Mouse (Mus musculus) neural tube, embryonic 15.5 days (tissue): Measurements from ENCODE around the gene Ap4e1. TPM values are rescaled to one million over a fixed set of nuclear protein-coding genes. Genes with fewer than 3 reads are reported as not detected.

Experiments
- ATAC-seq: fragments of 200-750 bp; cut with Nextera tagmentation; 2 replicates; pipeline ENCODE4 v1.8.0; 2017; ENCODE audit warnings: mild to moderate bottlenecking, moderate TSS enrichment, moderate library complexity; ENCODE audit not compliant: low FRiP score
- H3K27ac ChIP-seq: fragments of 300-500 bp; sonication (generic); replicated peaks from 2 replicates; pipeline ENCODE4 v1.5.1; 2015; ENCODE audit warnings: mild to moderate bottlenecking, inconsistent platforms
- H3K27me3 ChIP-seq: fragments of 300-500 bp; sonication (generic); replicated peaks from 2 replicates; pipeline ENCODE4 v1.6.1; 2015; ENCODE audit warnings: inconsistent platforms
- H3K36me3 ChIP-seq: fragments of 300-500 bp; sonication (generic); 2 replicates; pipeline ENCODE4 v1.6.1; 2015; ENCODE audit warnings: inconsistent platforms
- H3K4me1 ChIP-seq: fragments of 300-500 bp; sonication (generic); 2 replicates; pipeline ENCODE4 v1.6.1; 2015; ENCODE audit warnings: inconsistent platforms
- H3K4me2 ChIP-seq: fragments of 300-500 bp; sonication (generic); 2 replicates; pipeline ENCODE4 v1.6.1; 2015; ENCODE audit warnings: inconsistent platforms, mild to moderate bottlenecking, moderate library complexity
- H3K4me3 ChIP-seq: fragments of 300-500 bp; sonication (generic); replicated peaks from 2 replicates; pipeline ENCODE4 v1.5.1; 2015; ENCODE audit warnings: mild to moderate bottlenecking, inconsistent platforms
- H3K9ac ChIP-seq: fragments of 300-500 bp; sonication (generic); replicated peaks from 2 replicates; pipeline ENCODE4 v1.6.1; 2015; ENCODE audit warnings: mild to moderate bottlenecking, inconsistent platforms
- H3K9me3 ChIP-seq: fragments of 300-500 bp; sonication (generic); replicated peaks from 2 replicates; pipeline ENCODE4 v1.6.1; 2016; ENCODE audit warnings: inconsistent platforms
- WGBS: fragments of 180-500 bp; shearing (Covaris S2); methylation state at CpG from one replicate; pipeline ENCODE4 v1.1.7; 2015; ENCODE audit warnings: mixed read lengths; 5-methylcytosine and 5-hydroxymethylcytosine counted together
- polyA plus RNA-seq: library from polyadenylated mRNA; unstranded; fragments of >200 nt; fragmentation: Nextera tagmentation; extraction: Ambion mirVana; gene quantifications from 2 replicates; pipeline ENCODE4 v1.2.1, GENCODE M21; 2015

Gene Ap4e1
- polyA plus RNA-seq = 11.4 and 11.8 TPM in 2 replicates

DNA sequence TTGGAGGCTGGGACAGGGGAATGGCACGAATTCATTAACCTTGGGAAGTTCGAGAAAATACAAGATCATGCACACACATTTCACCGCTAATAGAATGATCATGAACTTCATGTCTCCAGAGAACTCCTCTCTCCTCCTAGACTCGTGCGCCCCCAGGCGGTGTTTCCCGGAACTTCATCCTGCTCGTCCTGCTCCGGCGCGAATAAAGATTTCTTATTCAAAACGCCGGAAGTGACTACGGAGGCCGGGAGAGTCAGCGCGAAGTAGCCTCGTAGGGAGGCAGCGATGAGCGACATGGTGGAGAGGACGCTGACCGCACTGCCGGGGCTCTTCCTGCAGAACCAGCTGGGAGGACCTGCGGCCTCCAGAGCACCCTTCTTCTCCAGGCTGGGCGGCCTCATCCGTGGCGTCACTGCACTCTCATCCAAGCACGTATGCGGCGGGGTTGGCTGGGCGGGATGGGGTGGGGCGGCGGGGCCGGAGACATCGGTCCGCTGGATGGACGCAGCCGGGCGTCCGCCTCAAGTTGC lies at the start of gene Ap4e1:
Ap4e1 (plus strand) TSS at position 249 of the 530 bp plus-strand sequence.
- WGBS = under 1% methylated on average over 40 of the region's 40 CpGs

DNA sequence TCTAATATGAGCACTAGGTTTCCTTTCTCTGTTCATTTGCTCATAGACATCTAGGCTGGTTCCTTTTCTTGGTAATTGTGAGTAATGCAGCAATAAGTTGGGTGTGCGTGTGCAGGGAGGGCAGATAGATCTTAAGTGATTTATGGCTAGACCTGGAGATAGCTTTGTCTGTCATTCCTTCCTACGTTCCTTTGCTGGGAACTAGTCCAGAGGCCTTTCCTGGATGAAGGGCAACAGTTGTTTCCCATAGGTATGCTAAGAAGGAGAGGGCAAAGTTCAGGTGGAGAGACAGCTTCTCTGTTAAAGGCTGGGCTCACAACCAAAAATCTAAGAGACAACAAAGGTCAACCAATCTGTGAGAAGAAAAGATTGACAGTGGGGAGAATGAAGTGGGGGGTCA lies 46.8 kb upstream of the Ap4e1 start:
- no peaks in the 10 kb centered on the region for H3K36me3 ChIP-seq
- no peak for ATAC-seq
- no peaks in the 10 kb centered on the region for H3K27me3 ChIP-seq
- H3K9me3 ChIP-seq = no peaks in the 10 kb centered on the region
- H3K4me3 ChIP-seq = no peak overlapping the region
- no peaks in the 10 kb centered on the region for H3K4me1 ChIP-seq
- WGBS = 72% methylated on average over 2 of the region's 2 CpGs
- no peak overlapping the region for H3K27ac ChIP-seq
- no peak overlapping the region for H3K4me2 ChIP-seq
- H3K9ac ChIP-seq = no peak overlapping the region

More for the DNA sequence above, at the start of gene Ap4e1:
- Histone ChIP-seq H3K9ac (peak within 1 kb of the TSS; percentile 88), H3K4me3 (peak within 1 kb of the TSS; percentile 92), H3K27me3 (no peaks in the 10 kb centered on the region), H3K36me3 (peaks cover 16% of the 10 kb centered on the region), H3K27ac (peak within 1 kb of the TSS; percentile 82), H3K4me2 (peak within 1 kb of the TSS; percentile 76), H3K4me1 (peaks cover 17% of the 10 kb centered on the region), H3K9me3 (no peaks in the 10 kb centered on the region)
- peak; percentile 96 for ATAC-seq

DNA sequence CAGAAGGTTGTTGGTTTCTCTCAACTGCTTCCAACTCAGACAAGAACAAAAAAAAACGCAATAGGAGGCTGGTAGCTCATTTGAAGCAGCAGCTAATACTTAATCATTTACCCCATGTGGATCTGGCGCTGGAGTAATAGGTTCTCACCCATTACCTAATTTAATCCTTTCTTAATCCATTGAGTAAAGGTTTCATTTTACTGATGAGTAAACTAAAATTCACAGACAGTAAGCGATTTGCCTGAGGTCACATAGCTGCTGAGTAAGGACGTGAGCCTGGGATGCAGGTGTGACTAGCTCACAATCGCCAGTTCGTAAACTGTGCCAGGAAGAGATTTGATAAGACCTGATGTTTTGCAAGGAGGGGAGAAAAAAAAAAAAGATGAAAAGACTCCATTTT lies 31.1 kb upstream of the Ap4e1 start:
- 75% methylated on average over 6 of the region's 6 CpGs for WGBS
- Histone ChIP-seq H3K36me3 (no peaks in the 10 kb centered on the region), H3K4me1 (no peaks in the 10 kb centered on the region), H3K4me3 (no peak overlapping the region), H3K27ac (no peak overlapping the region), H3K9me3 (no peaks in the 10 kb centered on the region), H3K27me3 (no peaks in the 10 kb centered on the region), H3K9ac (no peak overlapping the region), H3K4me2 (no peak overlapping the region)
- ATAC-seq = no peak

DNA sequence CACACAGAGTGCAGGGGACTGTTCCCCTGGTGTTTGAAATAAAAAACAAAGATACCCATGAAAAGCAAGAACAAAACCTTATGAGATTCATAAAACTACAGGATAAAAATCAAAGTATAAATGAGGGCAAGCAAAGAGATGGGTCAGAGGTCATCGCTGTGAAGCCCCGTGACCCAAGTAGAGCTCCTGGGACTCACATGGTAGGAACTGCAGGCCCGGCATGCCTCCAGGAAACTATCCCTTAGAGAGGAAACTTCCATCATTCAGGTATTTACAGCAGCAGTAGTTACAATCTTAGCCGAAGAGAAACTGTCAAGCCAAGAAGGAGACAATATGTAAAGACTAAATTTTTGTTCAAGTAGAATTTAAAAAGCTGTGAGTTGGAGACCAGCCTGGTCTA lies 25.3 kb upstream of the Ap4e1 start:
- Histone ChIP-seq H3K9me3 (no peaks in the 10 kb centered on the region), H3K27ac (no peak overlapping the region), H3K36me3 (no peaks in the 10 kb centered on the region), H3K27me3 (no peaks in the 10 kb centered on the region), H3K9ac (no peak overlapping the region), H3K4me2 (no peak overlapping the region), H3K4me3 (no peak overlapping the region), H3K4me1 (no peaks in the 10 kb centered on the region)
- 85% methylated on average over 4 of the region's 4 CpGs for WGBS
- no peak for ATAC-seq

GRCm38 (mm10) chr2:126989919-126990318 lies 18.6 kb upstream of the Ap4e1 start:
- Histone ChIP-seq H3K4me2 (no peak overlapping the region), H3K27me3 (no peaks in the 10 kb centered on the region), H3K9me3 (no peaks in the 10 kb centered on the region), H3K4me3 (no peak overlapping the region), H3K27ac (no peak overlapping the region), H3K36me3 (no peaks in the 10 kb centered on the region), H3K9ac (no peak overlapping the region), H3K4me1 (no peaks in the 10 kb centered on the region)
- no peak for ATAC-seq
- WGBS = 86% methylated on average over 6 of the region's 6 CpGs

DNA sequence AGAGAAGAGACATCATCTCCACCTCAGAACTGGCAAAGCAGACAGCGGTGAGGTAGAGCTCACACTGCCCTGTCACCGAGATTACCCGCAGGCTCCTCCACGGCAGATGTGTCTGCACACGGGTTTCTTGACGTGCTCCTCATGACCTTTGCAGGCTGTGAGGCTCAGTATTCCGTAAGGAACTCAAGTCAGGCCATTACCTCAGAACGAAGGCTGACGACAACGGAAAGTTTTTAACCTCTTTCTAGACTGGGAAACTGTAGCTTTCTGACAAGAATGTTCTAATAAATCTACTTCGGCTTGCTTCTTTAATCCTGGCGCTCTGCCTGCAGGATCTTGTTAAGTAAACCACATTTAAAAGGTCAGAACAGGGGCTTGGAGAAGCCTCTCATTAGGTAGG lies 15.8 kb upstream of the Ap4e1 start:
- no peak for ATAC-seq
- H3K36me3 ChIP-seq = no peaks in the 10 kb centered on the region
- WGBS = 74% methylated on average over 12 of the region's 12 CpGs
- H3K4me2 ChIP-seq = no peak overlapping the region
- H3K4me3 ChIP-seq = no peak overlapping the region
- H3K9me3 ChIP-seq = no peaks in the 10 kb centered on the region
- no peaks in the 10 kb centered on the region for H3K4me1 ChIP-seq
- H3K9ac ChIP-seq = no peak overlapping the region
- no peaks in the 10 kb centered on the region for H3K27me3 ChIP-seq
- H3K27ac ChIP-seq = no peak overlapping the region

DNA sequence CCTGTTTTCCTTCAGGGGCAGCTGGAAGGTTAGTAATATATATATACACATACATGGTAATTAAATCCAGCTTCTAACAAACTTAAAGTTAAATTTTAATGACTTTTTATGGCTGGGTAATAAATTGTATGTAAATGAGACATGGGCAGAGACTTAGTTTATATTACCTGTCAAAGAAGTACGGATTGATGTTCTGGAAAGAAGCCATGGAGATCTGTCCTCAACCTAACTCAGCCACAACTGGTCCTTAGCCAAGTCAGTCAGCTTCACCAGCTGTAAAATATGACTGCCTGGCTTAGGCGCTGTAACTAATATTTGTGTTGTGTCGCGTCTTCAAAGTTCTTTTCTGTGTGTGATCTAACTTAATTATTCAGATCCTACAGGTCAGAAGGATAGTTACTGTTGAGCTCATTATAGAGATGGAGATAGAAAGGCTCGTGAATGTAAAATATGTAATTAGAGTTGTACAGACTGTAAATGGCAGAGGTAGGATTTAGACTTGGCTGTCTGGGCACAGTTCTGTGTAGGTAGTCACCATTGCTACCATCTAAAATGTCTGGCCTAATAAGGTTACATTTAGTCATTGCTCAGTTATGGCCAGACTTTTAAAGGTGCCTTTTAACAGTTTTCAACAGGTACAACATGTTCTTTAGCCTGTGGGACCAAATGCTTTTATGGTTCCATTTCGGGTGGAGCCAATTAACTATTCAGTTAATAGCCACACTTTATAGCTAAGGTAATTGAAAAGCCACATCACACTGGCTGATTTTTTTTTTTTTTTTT lies 13.9 kb upstream of the Ap4e1 start:
- Histone ChIP-seq H3K9me3 (no peaks in the 10 kb centered on the region), H3K9ac (no peak overlapping the region), H3K4me2 (no peak overlapping the region), H3K27me3 (no peaks in the 10 kb centered on the region), H3K36me3 (no peaks in the 10 kb centered on the region), H3K4me1 (no peaks in the 10 kb centered on the region), H3K4me3 (no peak overlapping the region), H3K27ac (no peak overlapping the region)
- ATAC-seq = no peak
- WGBS = 64% methylated on average over 6 of the region's 6 CpGs

DNA sequence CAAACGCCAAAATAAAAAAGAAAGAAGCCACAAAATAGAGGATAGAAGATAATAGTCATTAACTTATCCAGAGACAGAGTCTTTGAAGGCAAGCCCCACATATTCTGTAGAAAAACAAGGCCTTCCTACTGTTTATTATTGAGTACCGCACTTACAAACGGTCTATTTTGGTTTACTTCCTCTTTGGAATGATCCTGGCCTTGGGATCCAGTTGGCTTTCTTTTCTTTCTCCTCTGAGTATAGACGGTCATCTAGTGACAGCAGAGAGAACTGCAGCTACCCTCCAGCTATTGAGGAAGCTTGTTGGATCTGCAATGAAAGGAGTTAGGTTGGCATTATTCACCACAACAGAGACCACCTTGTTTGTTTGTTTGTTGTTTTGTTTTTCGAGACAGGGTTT lies 11.8 kb upstream of the Ap4e1 start:
- WGBS = 25% methylated on average over 5 of the region's 5 CpGs
- Histone ChIP-seq H3K4me3 (no peak overlapping the region), H3K9ac (no peak overlapping the region), H3K27ac (no peak overlapping the region), H3K36me3 (no peaks in the 10 kb centered on the region), H3K4me2 (peak overlapping the region; percentile 27; the same call in 1 of the 2 replicates), H3K4me1 (no peaks in the 10 kb centered on the region), H3K27me3 (no peaks in the 10 kb centered on the region), H3K9me3 (no peaks in the 10 kb centered on the region)
- ATAC-seq = no peak

DNA sequence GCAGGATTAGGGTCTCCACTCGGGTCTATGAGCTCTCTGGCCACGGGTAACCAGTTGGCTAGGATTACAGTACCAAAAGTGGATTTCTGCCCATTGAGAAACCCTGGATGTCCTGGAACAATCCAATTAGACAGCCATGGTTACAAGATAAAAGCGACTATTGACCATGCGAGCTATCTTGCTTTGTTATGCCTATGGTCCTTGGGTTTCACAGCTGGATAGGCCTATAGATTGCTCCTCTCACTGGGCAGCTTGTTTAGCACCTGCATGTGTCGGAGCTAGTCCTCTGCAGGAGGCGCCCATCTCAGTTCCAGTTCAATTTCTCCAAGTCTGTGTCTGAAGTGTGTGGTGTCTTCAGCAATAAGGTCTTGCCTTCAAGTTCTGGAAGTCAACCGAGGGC lies 10.3 kb upstream of the Ap4e1 start:
- H3K4me2 ChIP-seq = no peak overlapping the region
- 73% methylated on average over 7 of the region's 7 CpGs for whole genome bisulfite sequencing
- no peak for ATAC-seq
- no peak overlapping the region for H3K27ac ChIP-seq
- no peaks in the 10 kb centered on the region for H3K9me3 ChIP-seq
- no peaks in the 10 kb centered on the region for H3K4me1 ChIP-seq
- H3K9ac ChIP-seq = no peak overlapping the region
- no peak overlapping the region for H3K4me3 ChIP-seq
- H3K27me3 ChIP-seq = no peaks in the 10 kb centered on the region
- no peaks in the 10 kb centered on the region for H3K36me3 ChIP-seq

DNA sequence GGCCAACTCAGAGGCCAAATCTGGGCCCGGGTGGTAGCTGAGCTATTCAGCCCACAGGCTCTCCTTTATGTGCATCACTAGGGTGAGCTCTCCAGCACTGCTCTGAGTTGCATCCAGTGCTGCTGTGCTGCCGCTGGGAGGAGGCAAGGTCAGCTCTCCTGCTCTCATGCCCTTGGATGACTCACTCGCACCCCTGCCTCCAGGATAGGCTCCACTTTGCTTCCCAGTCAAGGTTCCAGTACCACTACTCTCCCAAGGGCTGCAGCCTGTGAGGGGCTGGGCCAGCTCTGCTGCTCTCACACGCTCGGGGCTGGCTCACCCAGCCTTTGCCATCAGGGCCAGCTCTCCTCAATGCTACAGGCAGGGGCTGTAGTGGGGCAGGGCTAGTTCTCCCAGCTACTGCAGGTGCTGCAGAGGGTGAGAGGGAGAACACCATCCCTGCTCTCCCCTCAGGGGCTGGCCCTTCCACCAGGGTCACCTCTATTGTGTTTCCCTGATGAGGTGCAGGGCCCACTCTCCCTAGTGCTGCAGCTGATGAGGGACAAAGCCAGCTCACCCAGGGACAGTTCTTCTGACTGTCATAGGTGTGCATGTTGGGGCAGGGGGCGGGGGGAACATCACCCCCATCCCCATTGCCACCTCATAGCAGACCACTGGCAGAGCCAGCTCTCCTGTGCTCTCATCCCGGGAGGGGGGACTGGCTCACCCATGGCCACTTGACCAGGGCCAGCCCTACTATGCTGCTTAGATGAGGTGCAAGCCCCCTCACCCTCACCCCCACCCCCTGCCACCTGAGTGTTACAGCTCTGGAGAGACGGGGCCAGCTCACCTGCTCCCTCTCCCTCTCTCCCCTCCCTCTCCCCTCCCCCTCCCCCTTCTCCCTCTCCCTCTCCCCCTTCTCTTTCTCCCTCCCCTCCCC lies 7.9 kb upstream of the Ap4e1 start:
- Histone ChIP-seq H3K9ac (no peak overlapping the region), H3K4me1 (no peaks in the 10 kb centered on the region), H3K36me3 (no peaks in the 10 kb centered on the region), H3K27ac (no peak overlapping the region), H3K4me2 (no peak overlapping the region), H3K9me3 (no peaks in the 10 kb centered on the region), H3K27me3 (no peaks in the 10 kb centered on the region), H3K4me3 (no peak overlapping the region)
- 85% methylated on average over 8 of the region's 8 CpGs for WGBS
- no peak for ATAC-seq

DNA sequence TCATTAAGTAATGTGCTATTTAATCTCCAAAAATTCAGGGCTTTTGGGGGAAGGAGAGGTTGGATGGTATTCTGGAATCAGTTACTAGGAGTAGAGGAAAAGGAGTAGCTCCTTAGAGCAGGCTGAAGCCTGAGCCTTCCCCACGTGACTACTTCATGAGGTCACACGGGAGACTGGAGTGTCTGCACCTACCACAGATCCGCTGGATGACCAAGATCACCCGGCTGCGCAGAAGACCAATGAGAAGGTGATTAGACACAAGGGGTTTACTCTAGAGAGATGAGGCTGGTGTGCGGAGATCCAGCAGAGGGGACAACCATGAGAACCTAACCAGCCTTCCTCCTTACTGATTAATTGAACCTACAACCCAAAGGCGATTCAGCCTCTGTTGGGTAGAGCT lies 4.5 kb upstream of the Ap4e1 start:
- no peak overlapping the region for H3K9ac ChIP-seq
- H3K9me3 ChIP-seq = no peaks in the 10 kb centered on the region
- H3K27ac ChIP-seq = no peak overlapping the region
- H3K27me3 ChIP-seq = no peaks in the 10 kb centered on the region
- no peaks in the 10 kb centered on the region for H3K36me3 ChIP-seq
- H3K4me2 ChIP-seq = no peak overlapping the region
- no peak overlapping the region for H3K4me3 ChIP-seq
- ATAC-seq = no peak
- 88% methylated on average over 7 of the region's 7 CpGs for WGBS
- peaks cover 2% of the 10 kb centered on the region; the same call in 1 of the 2 replicates for H3K4me1 ChIP-seq
